Mouse (Mus musculus) heart, postnatal 0 days (tissue): ENCODE data around the gene Apcs.

Experiments
- CTCF ChIP-seq: IDR thresholded peaks from 2 replicates; pipeline ENCODE4 v1.5.1; 2016; ENCODE audit warnings: antibody characterized with exemption, control low read depth, low read depth
- EP300 ChIP-seq: IDR thresholded peaks from 2 replicates; pipeline ENCODE4 v1.6.1; 2016; ENCODE audit warnings: antibody characterized with exemption, low read depth

DNA sequence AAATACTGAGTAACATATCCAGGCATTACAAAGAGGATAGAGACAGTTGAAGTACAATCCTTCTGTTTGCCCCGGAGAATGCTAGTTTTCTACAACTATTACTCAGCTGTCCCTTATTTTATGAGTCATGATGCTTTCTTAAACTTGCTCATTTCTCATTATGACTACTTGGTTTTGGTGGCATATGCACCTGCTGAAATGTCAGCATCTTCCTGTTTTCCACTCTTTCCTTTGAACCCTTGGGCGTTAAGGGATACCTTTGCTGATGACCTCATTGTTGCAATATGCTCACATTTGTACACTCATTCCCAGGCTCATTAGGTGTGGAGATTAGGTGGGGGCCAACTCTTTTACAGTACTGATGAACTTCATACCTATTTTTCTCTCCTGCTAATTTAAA lies 594 bp upstream of the Apcs start:
- TF ChIP-seq CTCF (no peak), EP300 (no peak)
